Mouse (Mus musculus): ENCODE results near the gene Pitx1.

Gene Pitx1

GRCm38 (mm10) chr13:55775056-55775455 lies 60.9 kb downstream of the Pitx1 start:
- no peak for ATAC-seq (ENCODE audit: low TSS enrichment)

All from frontal cortex, adult (tissue).